Mouse (Mus musculus) heart, adult 2 months (tissue): Measurements from ENCODE around the gene Txn1.

Experiments used
- CTCF ChIP-seq: fragments of 200-600 bp; IDR thresholded peaks from 2 replicates; pipeline ENCODE4 v1.8.1; 2022; ENCODE audit warnings: antibody characterized with exemption, mild to moderate bottlenecking, moderate library complexity
- EP300 ChIP-seq: fragments of 200-500 bp; IDR thresholded peaks from 2 replicates; pipeline ENCODE4 v1.6.1; 2011; ENCODE audit warnings: low read depth, low read length, control low read depth; ENCODE audit not compliant: insufficient read depth

DNA sequence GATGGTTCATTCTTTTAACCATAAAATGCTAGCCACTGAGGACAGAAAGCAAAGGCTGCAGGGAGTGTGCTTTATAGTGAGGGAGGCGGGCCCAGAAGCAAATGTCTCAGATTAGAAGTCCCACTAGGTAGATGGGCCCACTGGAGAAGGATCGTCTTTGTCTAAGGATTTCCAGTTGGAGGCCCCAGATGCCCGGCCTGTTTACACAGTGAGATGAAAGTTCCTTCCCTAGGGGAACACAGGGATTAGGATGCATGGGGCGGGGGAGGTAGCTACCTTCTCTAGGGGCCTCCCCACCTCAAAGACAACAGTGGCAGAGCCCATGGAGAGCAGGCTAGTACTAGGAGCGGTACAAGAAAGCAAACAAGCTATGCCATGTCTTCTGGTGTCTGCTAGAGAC is 61.1 kb downstream of the Txn1 start:
- TF ChIP-seq EP300 = no peak
- no peak for TF ChIP-seq CTCF
